Mouse (Mus musculus) lung, postnatal 36 days (tissue): ENCODE data around the gene Clip2.
"Not testable (repeated sequence)": the region's sequence is repeated elsewhere in the genome, so short reads cannot be mapped to it uniquely, and the experiment has no call there.

Experiments
- DNase-seq: peaks from one replicate; pipeline ENCODE4 v3.0.0; 2022; ENCODE audit warnings: mixed read lengths

The Clip2 gene

GRCm38 (mm10) chr5:134485900-134486665, 66.2 kb downstream of the Clip2 start:
- DNase-seq = peak; percentile 83

GRCm38 (mm10) chr5:134485183-134485730, 67.0 kb downstream of the Clip2 start:
- DNase-seq = no peak

GRCm38 (mm10) chr5:134483291-134483690, 68.9 kb downstream of the Clip2 start:
- no peak for DNase-seq

GRCm38 (mm10) chr5:134482331-134482730, 69.9 kb downstream of the Clip2 start:
- no peak for DNase-seq

- not testable (repeated sequence) for DNase-seq
Measured at GRCm38 (mm10) chr5:134478886-134479285, 73.3 kb downstream of the Clip2 start.

- DNase-seq = not testable (repeated sequence)
Measured at GRCm38 (mm10) chr5:134475686-134476085, 76.5 kb downstream of the Clip2 start.

GRCm38 (mm10) chr5:134475006-134475605, 77.1 kb downstream of the Clip2 start:
- DNase-seq = no peak

GRCm38 (mm10) chr5:134473902-134474301, 78.3 kb downstream of the Clip2 start:
- DNase-seq = no peak

GRCm38 (mm10) chr5:134470538-134471169, 81.6 kb downstream of the Clip2 start:
- DNase-seq = no peak

- DNase-seq = no peak
Measured at GRCm38 (mm10) chr5:134469559-134470150, 82.6 kb downstream of the Clip2 start.

GRCm38 (mm10) chr5:134468158-134468765, 84.0 kb downstream of the Clip2 start:
- DNase-seq = no peak

- no peak for DNase-seq
Measured at GRCm38 (mm10) chr5:134467030-134467549, 85.1 kb downstream of the Clip2 start.

GRCm38 (mm10) chr5:134466296-134467029, 85.8 kb downstream of the Clip2 start:
- no peak for DNase-seq

GRCm38 (mm10) chr5:134465197-134465596, 87.0 kb downstream of the Clip2 start:
- no peak for DNase-seq

- no peak for DNase-seq
Measured at GRCm38 (mm10) chr5:134464225-134464624, 88.0 kb downstream of the Clip2 start.

- no peak for DNase-seq
Measured at GRCm38 (mm10) chr5:134462731-134463130, 89.5 kb downstream of the Clip2 start.

- DNase-seq = no peak
Measured at GRCm38 (mm10) chr5:134462316-134462715, 89.9 kb downstream of the Clip2 start.

- no peak for DNase-seq
Measured at GRCm38 (mm10) chr5:134460546-134460945, 91.7 kb downstream of the Clip2 start.

- DNase-seq = no peak
Measured at GRCm38 (mm10) chr5:134459096-134459495, 93.1 kb downstream of the Clip2 start.

- DNase-seq = no peak
Measured at GRCm38 (mm10) chr5:134458416-134458815, 93.8 kb downstream of the Clip2 start.

- DNase-seq = no peak
Measured at GRCm38 (mm10) chr5:134457371-134457770, 94.9 kb downstream of the Clip2 start.

GRCm38 (mm10) chr5:134456503-134456962, 95.7 kb downstream of the Clip2 start, which contains the start of gene Gtf2ird1:
Gene Gtf2ird1, minus strand, starts transcription at chr5:134456716.
- peak; percentile 82 for DNase-seq
